Mouse (Mus musculus) limb, embryonic 15.5 days (tissue): ENCODE measurements around the gene Clstn3. TPM values are rescaled to one million over a fixed set of nuclear protein-coding genes. Genes with fewer than 3 reads are reported as not detected.

Experiments
- ATAC-seq: fragments of 200-750 bp; cut with Nextera tagmentation; 2 replicates; pipeline ENCODE4 v1.8.0; 2017; ENCODE audit warnings: low read depth, moderate TSS enrichment; ENCODE audit not compliant: insufficient number of reproducible peaks, low FRiP score, low TSS enrichment
- H3K27ac ChIP-seq: fragments of 300-500 bp; sonication (generic); 2 replicates; pipeline ENCODE4 v1.5.1; 2015; ENCODE audit warnings: moderate library complexity, mild to moderate bottlenecking, inconsistent platforms
- H3K27me3 ChIP-seq: fragments of 300-500 bp; sonication (generic); 2 replicates; pipeline ENCODE4 v1.6.1; 2015; ENCODE audit warnings: inconsistent platforms
- H3K36me3 ChIP-seq: fragments of 300-500 bp; sonication (generic); 2 replicates; pipeline ENCODE4 v1.6.1; 2015; ENCODE audit warnings: inconsistent platforms
- H3K4me1 ChIP-seq: fragments of 300-500 bp; sonication (generic); 2 replicates; pipeline ENCODE4 v1.6.1; 2015; ENCODE audit warnings: inconsistent platforms
- H3K4me2 ChIP-seq: fragments of 300-500 bp; sonication (generic); 2 replicates; pipeline ENCODE4 v1.6.1; 2015; ENCODE audit warnings: mild to moderate bottlenecking, inconsistent platforms
- H3K4me3 ChIP-seq: fragments of 300-500 bp; sonication (generic); 2 replicates; pipeline ENCODE4 v1.5.1; 2015; ENCODE audit warnings: mild to moderate bottlenecking, inconsistent platforms
- H3K9ac ChIP-seq: fragments of 300-500 bp; sonication (generic); 2 replicates; pipeline ENCODE4 v1.6.1; 2015; ENCODE audit warnings: inconsistent platforms
- H3K9me3 ChIP-seq: fragments of 300-500 bp; sonication (generic); 2 replicates; pipeline ENCODE4 v1.6.1; 2016; ENCODE audit warnings: inconsistent platforms
- WGBS: fragments of 180-500 bp; shearing (Covaris S2); methylation state at CpG from one replicate; pipeline ENCODE4 v1.1.7; 2015; 5-methylcytosine and 5-hydroxymethylcytosine counted together
- polyA plus RNA-seq: library from polyadenylated mRNA; unstranded; fragments of >200 nt; fragmentation: Nextera tagmentation; extraction: Ambion mirVana; gene quantifications from 2 replicates; pipeline ENCODE4 v1.2.1, GENCODE M21; 2015

Clstn3 gene
- polyA plus RNA-seq, 1 experiment from 2014 or later, result 7.2 TPM

DNA sequence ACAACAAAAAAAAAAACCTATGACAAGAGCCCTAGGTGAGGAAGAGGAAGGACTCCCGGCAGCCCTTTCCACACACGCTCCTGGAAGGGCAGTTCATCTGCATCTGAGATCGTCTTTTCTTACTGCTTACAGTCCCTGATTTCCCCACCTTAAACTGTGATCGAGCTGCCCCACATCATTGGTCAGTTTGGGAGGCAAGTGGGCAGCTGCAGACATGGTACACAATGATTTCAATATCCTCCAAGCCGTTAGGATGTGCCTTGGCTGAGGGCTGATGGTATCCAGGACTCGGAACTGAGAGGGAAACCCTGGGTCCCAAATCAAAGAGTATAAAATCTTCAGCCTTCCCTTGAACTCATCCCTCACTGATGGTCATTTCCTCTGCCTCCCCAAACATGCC lies 705 bp upstream of the Clstn3 start:
- peaks cover 7% of the 10 kb centered on the region; the same call in 1 of the 2 replicates for H3K27me3 ChIP-seq
- no peak for ATAC-seq
- H3K4me1 ChIP-seq, result peaks cover 19% of the 10 kb centered on the region
- H3K36me3 ChIP-seq, result no peaks in the 10 kb centered on the region
- peak overlapping the region; percentile 76 for H3K4me2 ChIP-seq
- no peaks in the 10 kb centered on the region for H3K9me3 ChIP-seq
- peak overlapping the region; percentile 45 for H3K4me3 ChIP-seq
- no peak overlapping the region for H3K27ac ChIP-seq
- WGBS, result 42% methylated on average over 6 of the region's 6 CpGs
- no peak overlapping the region for H3K9ac ChIP-seq

DNA sequence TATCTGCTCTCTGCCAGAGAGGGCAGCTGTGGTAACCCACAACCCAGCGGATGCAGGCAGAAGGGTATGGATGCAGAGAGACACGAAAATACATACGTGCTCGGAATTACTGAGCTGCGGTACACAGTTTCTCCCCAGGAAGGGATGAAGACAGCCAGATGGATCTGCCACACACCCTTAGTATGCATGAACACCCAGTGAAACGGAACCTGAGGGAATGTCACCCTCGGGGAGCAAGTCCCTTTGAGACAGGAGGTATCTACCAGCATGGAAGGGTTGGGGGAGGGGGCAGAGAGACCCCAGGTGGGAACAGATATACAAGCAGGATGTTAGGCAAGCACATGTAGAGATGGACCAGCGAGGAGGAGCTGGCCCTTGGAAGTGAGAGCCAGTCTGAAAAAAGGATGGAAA lies 708 bp downstream of the Clstn3 start:
- 22% methylated on average over 8 of the region's 8 CpGs for WGBS
- Histone ChIP-seq H3K9ac (no peak overlapping the region), H3K4me3 (peak overlapping the region; percentile 45; the same call in 1 of the 2 replicates)

DNA sequence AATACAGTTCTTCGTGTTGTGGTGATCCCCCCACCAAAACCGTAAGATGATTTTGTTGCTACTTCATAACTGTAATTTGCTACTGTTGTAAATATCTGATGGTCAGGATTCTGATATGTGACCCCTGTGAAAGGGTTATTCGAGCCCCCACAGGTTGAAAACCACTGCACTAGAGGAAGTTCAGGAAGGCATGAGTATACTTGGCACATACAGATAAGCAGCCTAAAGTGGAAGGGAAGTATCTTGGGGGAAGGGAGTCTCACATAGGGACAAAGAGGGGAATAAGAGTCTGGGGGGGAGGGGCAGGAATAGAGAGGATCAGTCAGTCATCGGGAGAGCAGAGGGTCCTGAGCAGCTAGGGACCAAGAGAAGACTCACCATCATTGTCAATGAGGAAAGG lies 5.2 kb downstream of the Clstn3 start:
- Histone ChIP-seq H3K36me3 (no peaks in the 10 kb centered on the region), H3K27ac (no peak overlapping the region), H3K4me3 (no peak overlapping the region), H3K4me1 (peaks cover 6% of the 10 kb centered on the region), H3K4me2 (no peak overlapping the region), H3K9ac (no peak overlapping the region), H3K9me3 (no peaks in the 10 kb centered on the region), H3K27me3 (peaks cover 5% of the 10 kb centered on the region; the same call in 1 of the 2 replicates)
- no peak for ATAC-seq
- 86% methylated on average over 4 of the region's 4 CpGs for WGBS

More for the DNA sequence above, 708 bp downstream of the Clstn3 start:
- H3K9me3 ChIP-seq, result no peaks in the 10 kb centered on the region
- no peak overlapping the region for H3K27ac ChIP-seq
- peak overlapping the region; percentile 76 for H3K4me2 ChIP-seq
- ATAC-seq, result no peak
- H3K27me3 ChIP-seq, result peaks cover 7% of the 10 kb centered on the region; the same call in 1 of the 2 replicates
- H3K36me3 ChIP-seq, result no peaks in the 10 kb centered on the region
- H3K4me1 ChIP-seq, result peaks cover 19% of the 10 kb centered on the region

DNA sequence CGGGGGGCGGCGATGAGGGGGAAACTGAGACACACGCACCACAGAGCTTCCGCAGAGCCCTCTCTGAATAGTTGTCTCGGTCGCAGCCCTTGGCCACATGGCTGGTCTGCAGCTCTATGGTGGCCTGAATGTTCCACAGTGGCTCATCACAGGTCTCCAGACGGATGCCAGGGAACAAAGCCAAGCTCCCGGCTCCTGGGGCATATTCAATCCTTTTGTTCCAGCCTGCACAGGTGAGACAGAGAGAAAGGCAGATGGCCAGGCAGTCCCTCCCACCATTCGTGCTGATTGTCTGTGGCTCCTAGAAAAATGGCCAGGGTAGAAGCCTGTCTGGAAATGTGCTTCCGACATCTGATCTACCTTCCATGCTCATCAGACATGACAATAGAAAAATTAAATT lies 6.1 kb downstream of the Clstn3 start:
- Histone ChIP-seq H3K4me3 (no peak overlapping the region), H3K4me2 (no peak overlapping the region), H3K27ac (no peak overlapping the region), H3K4me1 (no peaks in the 10 kb centered on the region), H3K36me3 (no peaks in the 10 kb centered on the region), H3K9ac (no peak overlapping the region), H3K27me3 (no peaks in the 10 kb centered on the region), H3K9me3 (no peaks in the 10 kb centered on the region)
- no peak for ATAC-seq
- 85% methylated on average over 11 of the region's 11 CpGs for WGBS

DNA sequence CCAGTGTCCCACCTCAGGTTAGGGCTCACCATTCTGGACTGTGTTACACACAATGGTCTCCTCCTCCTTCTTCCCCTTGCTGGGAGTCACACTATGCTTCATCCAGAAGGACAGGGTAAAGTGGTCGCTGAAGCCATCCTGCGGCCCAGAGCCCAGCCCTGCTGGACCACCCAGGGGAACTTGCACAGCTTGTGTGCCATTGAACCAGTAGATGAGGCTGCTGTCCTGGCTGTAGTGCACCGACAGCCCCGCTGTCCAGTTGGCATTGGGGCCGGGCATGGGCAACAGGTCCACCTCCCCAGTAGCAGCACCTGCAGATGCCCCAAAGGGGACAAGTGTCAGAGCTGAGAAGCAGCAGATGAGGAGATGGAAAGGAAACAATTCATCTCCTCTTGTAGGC lies 6.8 kb downstream of the Clstn3 start:
- H3K9me3 ChIP-seq, result no peaks in the 10 kb centered on the region

DNA sequence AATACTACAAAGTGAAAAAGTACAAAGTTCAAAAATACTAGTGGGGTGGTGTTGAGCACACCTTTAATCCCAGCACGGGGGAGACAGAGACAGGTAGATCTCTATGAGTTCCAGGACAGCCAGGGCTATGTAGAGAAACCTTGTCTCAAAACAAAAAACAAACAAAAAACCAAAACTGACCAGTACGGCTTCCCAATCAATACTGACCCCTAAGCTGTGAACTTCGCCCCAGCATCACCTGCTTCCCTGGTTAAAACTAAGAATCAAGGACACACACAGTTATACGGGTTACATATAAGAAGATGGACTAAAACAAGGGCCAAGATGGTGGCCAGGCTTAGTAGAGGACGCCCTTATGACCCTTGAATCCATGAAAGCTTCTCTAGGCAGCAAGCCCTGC lies 8.4 kb downstream of the Clstn3 start:
- 94% methylated on average over 5 of the region's 5 CpGs for WGBS
- Histone ChIP-seq H3K4me2 (no peak overlapping the region), H3K9me3 (no peaks in the 10 kb centered on the region), H3K27ac (no peak overlapping the region), H3K27me3 (no peaks in the 10 kb centered on the region), H3K36me3 (no peaks in the 10 kb centered on the region), H3K4me3 (no peak overlapping the region), H3K4me1 (no peaks in the 10 kb centered on the region), H3K9ac (no peak overlapping the region)
- ATAC-seq, result no peak

More for the DNA sequence above, 6.8 kb downstream of the Clstn3 start:
- Histone ChIP-seq H3K27ac (no peak overlapping the region), H3K4me2 (no peak overlapping the region), H3K27me3 (no peaks in the 10 kb centered on the region), H3K9ac (no peak overlapping the region), H3K4me1 (no peaks in the 10 kb centered on the region), H3K4me3 (no peak overlapping the region), H3K36me3 (no peaks in the 10 kb centered on the region)
- ATAC-seq, result no peak
- WGBS, result 88% methylated on average over 5 of the region's 5 CpGs

DNA sequence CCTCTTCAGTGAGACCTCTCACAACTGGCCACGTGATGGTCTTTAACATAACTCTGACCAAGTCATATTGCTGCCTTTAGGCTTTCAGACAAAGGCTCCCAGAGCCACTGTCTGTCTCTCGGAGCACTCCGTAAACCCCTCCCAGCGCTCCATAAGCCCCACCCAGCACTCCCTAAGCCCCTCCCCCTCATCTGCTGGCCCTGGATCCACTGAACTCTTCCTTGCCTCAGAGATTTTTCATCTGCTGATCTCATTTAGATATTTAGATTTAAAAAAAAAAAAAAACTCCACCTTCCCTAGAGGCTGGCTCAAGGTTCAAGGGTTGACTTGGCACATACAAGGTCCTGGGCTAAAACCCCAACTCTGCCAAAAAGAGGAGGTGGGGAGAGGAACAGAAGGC lies 10.8 kb downstream of the Clstn3 start:
- no peak for ATAC-seq
- Histone ChIP-seq H3K4me2 (no peak overlapping the region), H3K9me3 (no peaks in the 10 kb centered on the region), H3K4me1 (no peaks in the 10 kb centered on the region), H3K27me3 (no peaks in the 10 kb centered on the region), H3K4me3 (no peak overlapping the region), H3K36me3 (no peaks in the 10 kb centered on the region), H3K9ac (no peak overlapping the region), H3K27ac (no peak overlapping the region)
- WGBS, result 52% methylated on average over 4 of the region's 4 CpGs

DNA sequence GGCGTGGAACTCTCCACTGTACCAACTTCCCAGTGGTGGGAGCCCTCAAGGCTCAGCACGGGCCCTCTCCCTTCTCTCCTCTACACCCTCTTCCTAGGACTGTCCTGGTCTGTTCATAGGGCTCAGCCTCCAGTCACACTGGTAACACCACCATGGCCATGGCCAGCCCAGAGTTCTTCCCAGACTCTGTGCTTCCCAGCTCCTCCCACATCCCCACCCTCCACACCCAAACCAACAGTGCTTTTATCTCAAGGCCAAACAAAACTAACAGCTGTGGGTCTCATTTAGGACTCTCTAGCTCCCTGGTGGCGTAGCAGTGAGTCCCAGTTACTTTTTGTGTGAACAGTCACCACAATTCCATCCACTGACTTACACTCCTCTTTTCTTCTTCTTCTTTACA lies 12.6 kb downstream of the Clstn3 start:
- Histone ChIP-seq H3K27me3 (no peaks in the 10 kb centered on the region), H3K4me3 (no peak overlapping the region), H3K9ac (no peak overlapping the region), H3K27ac (no peak overlapping the region), H3K4me1 (no peaks in the 10 kb centered on the region), H3K4me2 (no peak overlapping the region), H3K36me3 (no peaks in the 10 kb centered on the region), H3K9me3 (no peaks in the 10 kb centered on the region)
- 64% methylated on average over 3 of the region's 3 CpGs for WGBS
- no peak for ATAC-seq

DNA sequence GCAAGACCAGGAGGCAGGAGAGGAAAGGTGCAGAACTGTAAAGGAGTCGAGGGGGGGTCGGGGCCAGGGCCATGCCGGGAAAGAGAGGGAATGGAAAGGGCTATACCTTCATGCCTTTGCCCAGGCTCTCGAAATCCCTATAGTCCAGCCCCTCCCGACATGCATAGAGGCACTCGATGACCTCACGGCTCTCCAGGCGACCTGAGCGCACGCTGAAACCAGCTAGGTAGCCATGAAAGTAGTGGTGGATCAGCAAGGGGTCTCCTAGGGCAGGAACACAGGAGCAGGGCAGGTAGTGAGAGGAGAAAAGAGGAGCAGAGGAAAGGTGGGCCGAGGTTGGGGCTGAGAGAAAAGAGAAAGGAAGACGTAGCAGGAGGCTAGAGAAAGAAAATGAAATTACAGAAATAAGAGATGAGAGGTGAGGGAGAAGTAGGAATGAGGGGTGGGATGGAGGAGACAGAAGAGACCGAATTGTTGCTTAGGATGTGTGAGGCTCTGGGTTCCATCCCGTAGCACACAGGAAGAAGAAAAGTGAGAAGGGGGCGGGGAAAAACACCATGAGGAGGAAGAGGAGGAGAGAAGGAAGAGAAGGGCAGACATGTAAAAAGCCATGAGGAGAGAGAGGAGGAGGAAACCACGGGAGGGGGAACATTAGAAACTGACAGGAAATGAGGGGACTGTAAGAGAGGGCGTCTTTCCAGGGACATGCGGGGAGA lies 14.8 kb downstream of the Clstn3 start:
- WGBS, result 84% methylated on average over 18 of the region's 18 CpGs
- no peak overlapping the region for H3K9ac ChIP-seq
- no peaks in the 10 kb centered on the region for H3K36me3 ChIP-seq
- no peak overlapping the region for H3K4me2 ChIP-seq
- no peaks in the 10 kb centered on the region for H3K4me1 ChIP-seq
- no peak overlapping the region for H3K27ac ChIP-seq
- H3K4me3 ChIP-seq, result no peak overlapping the region
- no peaks in the 10 kb centered on the region for H3K9me3 ChIP-seq
- ATAC-seq, result no peak
- no peaks in the 10 kb centered on the region for H3K27me3 ChIP-seq

DNA sequence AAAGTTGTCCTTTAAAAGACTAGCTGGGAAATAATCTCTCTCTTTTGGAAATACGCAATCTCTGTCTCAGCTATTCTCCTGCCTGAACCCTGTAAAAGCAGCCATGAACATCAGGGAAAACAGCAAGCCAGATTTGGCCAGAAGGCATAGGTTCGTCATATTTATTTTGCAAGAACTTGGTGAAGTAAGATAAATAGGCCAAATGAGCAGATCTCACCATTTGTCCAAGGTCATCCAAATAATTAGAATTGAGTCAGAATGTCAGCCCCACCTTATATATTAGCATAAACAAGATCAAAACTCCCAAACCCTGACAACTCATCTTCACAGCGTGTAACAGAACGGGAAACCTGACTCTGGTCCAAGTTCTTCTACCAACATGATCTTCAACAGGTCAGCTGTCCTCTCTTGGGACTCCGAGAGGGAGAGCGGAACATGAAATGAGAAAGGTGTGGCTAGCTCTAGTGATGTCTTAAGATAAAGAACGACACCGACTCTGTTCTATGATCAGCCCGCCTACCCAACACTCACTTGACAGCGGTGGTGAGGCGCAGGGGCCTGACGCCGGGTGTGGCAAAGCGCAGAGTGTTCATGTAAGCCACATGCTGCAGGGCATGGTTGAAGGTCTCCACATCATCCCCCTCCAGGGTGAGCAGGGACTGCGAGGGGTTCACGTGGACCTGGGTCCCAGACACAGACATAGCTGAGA lies 15.5 kb downstream of the Clstn3 start:
- H3K9me3 ChIP-seq, result no peaks in the 10 kb centered on the region
- no peak for ATAC-seq
- 94% methylated on average over 16 of the region's 16 CpGs for WGBS

DNA sequence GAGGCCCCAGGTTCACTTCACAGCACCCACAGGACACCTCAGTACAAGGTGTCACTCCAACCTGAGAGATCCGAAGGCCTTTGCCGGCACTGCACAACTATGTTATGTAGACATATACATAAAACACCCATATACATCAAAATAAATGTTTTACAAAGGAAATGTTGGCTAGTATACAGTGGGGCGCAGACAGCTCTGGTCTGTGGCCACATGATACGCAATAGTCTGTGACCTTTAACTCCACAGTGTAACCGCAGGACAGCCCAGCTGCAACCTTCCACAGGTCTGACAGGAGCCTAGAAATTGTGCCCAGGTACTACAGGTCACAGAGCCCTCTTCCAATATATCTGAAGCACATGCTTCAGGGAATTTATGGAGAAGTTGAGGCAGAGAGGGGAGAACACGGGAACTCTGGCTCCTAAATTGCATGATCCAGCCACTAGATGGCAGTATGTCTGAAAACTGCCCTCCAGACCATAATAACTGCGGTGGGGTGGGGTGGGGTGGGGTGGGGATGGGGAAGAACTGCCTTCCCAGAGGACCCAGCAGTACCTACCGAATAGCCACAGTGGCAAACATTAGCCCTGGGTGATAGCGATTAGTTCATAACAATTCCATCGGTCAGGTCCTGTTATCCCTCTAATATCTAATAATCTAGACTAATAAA lies 16.3 kb downstream of the Clstn3 start:
- no peak overlapping the region for H3K4me2 ChIP-seq
- no peaks in the 10 kb centered on the region for H3K36me3 ChIP-seq
- no peak overlapping the region for H3K4me3 ChIP-seq
- ATAC-seq, result no peak
- no peak overlapping the region for H3K27ac ChIP-seq
- WGBS, result 72% methylated on average over 10 of the region's 10 CpGs
- H3K9me3 ChIP-seq, result no peaks in the 10 kb centered on the region
- no peak overlapping the region for H3K9ac ChIP-seq
- no peaks in the 10 kb centered on the region for H3K4me1 ChIP-seq
- H3K27me3 ChIP-seq, result no peaks in the 10 kb centered on the region

More for the DNA sequence above, 15.5 kb downstream of the Clstn3 start:
- H3K27me3 ChIP-seq, result no peaks in the 10 kb centered on the region
- H3K27ac ChIP-seq, result no peak overlapping the region
- no peak overlapping the region for H3K4me2 ChIP-seq
- H3K4me1 ChIP-seq, result no peaks in the 10 kb centered on the region
- H3K36me3 ChIP-seq, result no peaks in the 10 kb centered on the region
- H3K4me3 ChIP-seq, result no peak overlapping the region
- H3K9ac ChIP-seq, result no peak overlapping the region

DNA sequence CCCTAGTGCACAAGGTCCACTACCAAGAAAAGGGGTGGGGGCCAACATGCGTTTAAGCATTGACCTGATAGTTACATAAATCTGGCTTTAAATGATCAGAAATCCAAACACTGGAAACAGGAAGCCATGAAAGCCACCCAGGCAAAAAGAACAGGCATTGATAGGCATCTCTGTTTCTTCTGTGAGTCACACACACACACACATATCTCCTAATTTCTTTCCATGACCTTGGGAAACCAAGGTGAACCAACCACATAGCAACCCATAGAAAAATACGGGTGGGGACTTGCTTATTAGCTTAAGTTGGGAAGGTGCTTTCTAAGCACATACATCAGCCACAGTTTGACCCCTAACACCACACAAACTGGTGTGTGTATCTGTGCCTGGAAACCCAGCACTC lies 17.2 kb downstream of the Clstn3 start:
- Histone ChIP-seq H3K4me2 (no peak overlapping the region), H3K9ac (no peak overlapping the region), H3K4me1 (no peaks in the 10 kb centered on the region), H3K27me3 (no peaks in the 10 kb centered on the region), H3K27ac (no peak overlapping the region), H3K9me3 (no peaks in the 10 kb centered on the region), H3K4me3 (no peak overlapping the region), H3K36me3 (no peaks in the 10 kb centered on the region)
- ATAC-seq, result no peak
- WGBS, result 81% methylated on average over 2 of the region's 2 CpGs
